Mouse (Mus musculus) myocyte (in vitro differentiated cells): ENCODE data around the gene B3galnt1. TPM values are rescaled to one million over a fixed set of nuclear protein-coding genes. Genes with fewer than 3 reads are reported as not detected.

Source experiments
- H3K27me3 ChIP-seq: one replicate; pipeline ENCODE4 v1.6.1; 2011; ENCODE audit not compliant: control insufficient read depth, insufficient read depth, insufficient read length
- H3K36me3 ChIP-seq: one replicate; pipeline ENCODE4 v1.6.1; 2011; ENCODE audit not compliant: control insufficient read depth, insufficient read depth
- H3K4me2 ChIP-seq: one replicate; pipeline ENCODE4 v1.6.1; 2011; ENCODE audit warnings: low read depth, control low read depth
- H3K4me3 ChIP-seq: one replicate; pipeline ENCODE4 v1.5.1; 2011; ENCODE audit warnings: mild to moderate bottlenecking, control low read depth, moderate library complexity
- H3K79me2 ChIP-seq: one replicate; pipeline ENCODE4 v1.6.1; 2011; ENCODE audit not compliant: control insufficient read depth, insufficient read depth
- H3ac ChIP-seq: one replicate; pipeline ENCODE4 v1.6.1; 2011; ENCODE audit not compliant: control insufficient read depth, insufficient read length
- CEBPB ChIP-seq: IDR thresholded peaks from 2 replicates; pipeline ENCODE4 v1.6.1; 2011; ENCODE audit warnings: mild to moderate bottlenecking, moderate library complexity; ENCODE audit not compliant: poor library complexity, insufficient read depth, severe bottlenecking
- E2F4 ChIP-seq: IDR thresholded peaks from one replicate; pipeline ENCODE4 v1.6.1; 2011; ENCODE audit warnings: mild to moderate bottlenecking, control low read depth, moderate library complexity; ENCODE audit not compliant: insufficient read depth
- MAX ChIP-seq: IDR thresholded peaks from one replicate; pipeline ENCODE4 v1.6.1; 2011; ENCODE audit warnings: low read depth, mild to moderate bottlenecking, control low read depth
- MYOD1 ChIP-seq, 3 experiments: IDR thresholded peaks; one replicate each; pipeline ENCODE4 v1.6.1; 2011; ENCODE audit warnings: control low read depth in 2 of 3, low read depth in 2 of 3, mild to moderate bottlenecking in 2 of 3, moderate library complexity in 1 of 3; ENCODE audit not compliant: insufficient read length in 2 of 3, control insufficient read depth in 1 of 3
- MYOG ChIP-seq, 3 experiments: IDR thresholded peaks; one replicate each; pipeline ENCODE4 v1.6.1; 2011; ENCODE audit warnings: control low read depth in 2 of 3, low read depth in 2 of 3, mild to moderate bottlenecking in 2 of 3; ENCODE audit not compliant: insufficient read length in 2 of 3, control insufficient read depth in 1 of 3, insufficient read depth in 1 of 3
- POLR2A ChIP-seq: IDR thresholded peaks from one replicate; pipeline ENCODE4 v1.6.1; 2011; ENCODE audit warnings: low read depth, mild to moderate bottlenecking, control low read depth, moderate library complexity; ENCODE audit not compliant: insufficient read length
- POLR2AphosphoS2 ChIP-seq: IDR thresholded peaks from one replicate; pipeline ENCODE4 v1.6.1; 2011; ENCODE audit warnings: low read depth, control low read depth; ENCODE audit not compliant: insufficient read length
- REST ChIP-seq: IDR thresholded peaks from one replicate; pipeline ENCODE4 v1.6.1; 2011; ENCODE audit warnings: mild to moderate bottlenecking, control low read depth, moderate library complexity; ENCODE audit not compliant: insufficient read depth, insufficient read length
- SRF ChIP-seq: IDR thresholded peaks from one replicate; pipeline ENCODE4 v1.6.1; 2011; ENCODE audit warnings: low read depth; ENCODE audit not compliant: control insufficient read depth, insufficient read length
- TCF12 ChIP-seq: IDR thresholded peaks from one replicate; pipeline ENCODE4 v1.6.1; 2011; ENCODE audit warnings: mild to moderate bottlenecking, control low read depth; ENCODE audit not compliant: poor library complexity, insufficient read depth, severe bottlenecking
- TCF3 ChIP-seq: IDR thresholded peaks from one replicate; pipeline ENCODE4 v1.6.1; 2011; ENCODE audit warnings: low read depth, control low read depth; ENCODE audit not compliant: insufficient read length
- USF1 ChIP-seq: IDR thresholded peaks from one replicate; pipeline ENCODE4 v1.6.1; 2011; ENCODE audit warnings: low read depth, mild to moderate bottlenecking, control low read depth, moderate library complexity
- polyA plus RNA-seq: library from polyadenylated mRNA; unstranded; fragments of >200 nt; fragmentation: generic; extraction: Trizol; gene quantifications from one replicate; pipeline ENCODE4 v1.2.1, GENCODE M21; 2012; ENCODE audit warnings: missing spikeins

B3galnt1 gene
- polyA plus RNA-seq, 1 experiment: 1.6 TPM

GRCm38 (mm10) chr3:69559316-69559974 is 39.3 kb downstream of the B3galnt1 start:
- Histone ChIP-seq H3K79me2 (no peaks in the 10 kb centered on the region), H3K4me3 (no peak overlapping the region), H3K36me3 (no peaks in the 10 kb centered on the region), H3ac (no peak overlapping the region), H3K4me2 (no peak overlapping the region), H3K27me3 (no peaks in the 10 kb centered on the region)
- TF ChIP-seq POLR2A: no peak
- peak in 1 of 3 experiments; percentile 12 for TF ChIP-seq MYOD1 (IDR thresholded peaks at IDR 0.05; ENCODE audit: control insufficient read depth in 1 of 3, insufficient read length in 2 of 3, low read depth in 2 of 3)

GRCm38 (mm10) chr3:69556092-69556778 is 42.5 kb downstream of the B3galnt1 start:
- no peak overlapping the region for H3K4me3 ChIP-seq
- no peak overlapping the region for H3ac ChIP-seq
- H3K79me2 ChIP-seq: no peaks in the 10 kb centered on the region
- H3K27me3 ChIP-seq: no peaks in the 10 kb centered on the region
- TF ChIP-seq TCF3: no peak
- no peak for TF ChIP-seq POLR2A
- no peak for TF ChIP-seq CEBPB
- no peak for TF ChIP-seq USF1
- TF ChIP-seq POLR2AphosphoS2: no peak
- no peak for TF ChIP-seq REST
- no peak for TF ChIP-seq MYOD1 (IDR thresholded peaks at IDR 0.05; ENCODE audit: control insufficient read depth in 1 of 3, insufficient read length in 2 of 3, low read depth in 2 of 3)
- TF ChIP-seq MYOG (IDR thresholded peaks at IDR 0.05; ENCODE audit: control insufficient read depth in 1 of 3, insufficient read depth in 1 of 3, insufficient read length in 2 of 3, low read depth in 2 of 3): no peak
- no peak for TF ChIP-seq SRF
- TF ChIP-seq MAX: no peak
- no peak for TF ChIP-seq E2F4
- TF ChIP-seq TCF12: no peak
- no peak overlapping the region for H3K4me2 ChIP-seq
- no peaks in the 10 kb centered on the region for H3K36me3 ChIP-seq

GRCm38 (mm10) chr3:69555511-69555910 is 43.2 kb downstream of the B3galnt1 start:
- no peaks in the 10 kb centered on the region for H3K36me3 ChIP-seq
- TF ChIP-seq REST (no peak), MAX (no peak), POLR2A (no peak), MYOG (IDR thresholded peaks at IDR 0.05; ENCODE audit: control insufficient read depth in 1 of 3, insufficient read depth in 1 of 3, insufficient read length in 2 of 3, low read depth in 2 of 3) (no peak), TCF12 (no peak), USF1 (no peak), MYOD1 (IDR thresholded peaks at IDR 0.05; ENCODE audit: control insufficient read depth in 1 of 3, insufficient read length in 2 of 3, low read depth in 2 of 3) (no peak), SRF (no peak), TCF3 (no peak), POLR2AphosphoS2 (no peak), CEBPB (no peak), E2F4 (no peak)
- no peak overlapping the region for H3K4me2 ChIP-seq
- no peaks in the 10 kb centered on the region for H3K79me2 ChIP-seq
- no peaks in the 10 kb centered on the region for H3K27me3 ChIP-seq
- no peak overlapping the region for H3K4me3 ChIP-seq
- no peak overlapping the region for H3ac ChIP-seq

GRCm38 (mm10) chr3:69549602-69550001 is 49.2 kb downstream of the B3galnt1 start:
- Histone ChIP-seq H3ac (no peak overlapping the region), H3K27me3 (no peaks in the 10 kb centered on the region), H3K79me2 (no peaks in the 10 kb centered on the region), H3K36me3 (no peaks in the 10 kb centered on the region), H3K4me2 (no peak overlapping the region), H3K4me3 (no peak overlapping the region)
- TF ChIP-seq E2F4 (no peak), CEBPB (no peak), TCF3 (no peak), SRF (no peak), POLR2A (no peak), MYOG (IDR thresholded peaks at IDR 0.05; ENCODE audit: control insufficient read depth in 1 of 3, insufficient read depth in 1 of 3, insufficient read length in 2 of 3, low read depth in 2 of 3) (no peak), POLR2AphosphoS2 (no peak), TCF12 (no peak), USF1 (no peak), MYOD1 (IDR thresholded peaks at IDR 0.05; ENCODE audit: control insufficient read depth in 1 of 3, insufficient read length in 2 of 3, low read depth in 2 of 3) (no peak), MAX (no peak), REST (no peak)
